Mouse (Mus musculus): Measurements from ENCODE around the gene Plekha5.
A peak's percentile ranks its signal among the peaks of the same experiment; 100 is the strongest.
"Not testable (repeated sequence)": the region's sequence is repeated elsewhere in the genome, so short reads cannot be mapped to it uniquely, and the experiment has no call there.

Gene Plekha5

DNA sequence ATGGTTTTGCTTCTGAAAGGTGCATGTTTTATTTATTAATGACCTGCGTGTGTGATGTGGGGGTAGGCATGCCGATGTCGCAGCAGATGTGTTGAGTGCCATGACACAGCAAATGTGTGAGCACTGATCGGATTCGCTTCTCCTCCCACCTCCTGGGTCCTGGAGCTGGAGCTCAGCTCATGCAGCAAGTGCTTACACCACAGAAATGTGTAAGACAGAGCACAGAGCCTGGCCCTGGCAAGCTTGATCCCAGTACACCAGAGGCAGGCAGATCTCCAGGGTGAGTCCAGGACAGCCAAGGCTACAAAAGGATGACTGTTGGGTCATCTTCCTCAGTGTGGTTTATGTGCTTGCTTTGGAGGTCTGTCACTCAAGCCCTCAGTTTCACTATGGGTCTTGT, 109.8 kb downstream of the Plekha5 start:
- DNase-seq, result no peak

DNA sequence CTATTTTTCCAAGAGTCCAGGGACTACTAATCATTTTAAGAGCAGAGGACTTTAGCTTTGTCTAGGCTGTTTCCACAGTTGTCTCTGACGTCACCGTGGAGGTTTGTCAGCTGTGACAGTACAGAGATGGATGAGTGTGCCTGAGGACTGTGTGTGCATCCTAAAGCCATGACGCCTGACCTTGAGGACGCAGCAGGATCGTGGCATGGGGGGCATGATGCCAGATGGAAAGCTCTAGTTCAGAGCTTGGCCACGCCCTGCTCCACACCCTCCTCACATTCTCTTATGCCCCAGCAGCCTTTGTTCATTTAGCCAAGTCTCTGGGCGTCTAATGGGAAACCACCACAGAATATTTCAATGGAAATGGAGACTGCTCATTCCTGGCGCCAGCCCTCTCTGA, 111.7 kb downstream of the Plekha5 start:
- DNase-seq, result no peak

- no peak for DNase-seq
Measured at GRCm38 (mm10) chr6:140541919-140542318, 118.1 kb downstream of the Plekha5 start.

DNA sequence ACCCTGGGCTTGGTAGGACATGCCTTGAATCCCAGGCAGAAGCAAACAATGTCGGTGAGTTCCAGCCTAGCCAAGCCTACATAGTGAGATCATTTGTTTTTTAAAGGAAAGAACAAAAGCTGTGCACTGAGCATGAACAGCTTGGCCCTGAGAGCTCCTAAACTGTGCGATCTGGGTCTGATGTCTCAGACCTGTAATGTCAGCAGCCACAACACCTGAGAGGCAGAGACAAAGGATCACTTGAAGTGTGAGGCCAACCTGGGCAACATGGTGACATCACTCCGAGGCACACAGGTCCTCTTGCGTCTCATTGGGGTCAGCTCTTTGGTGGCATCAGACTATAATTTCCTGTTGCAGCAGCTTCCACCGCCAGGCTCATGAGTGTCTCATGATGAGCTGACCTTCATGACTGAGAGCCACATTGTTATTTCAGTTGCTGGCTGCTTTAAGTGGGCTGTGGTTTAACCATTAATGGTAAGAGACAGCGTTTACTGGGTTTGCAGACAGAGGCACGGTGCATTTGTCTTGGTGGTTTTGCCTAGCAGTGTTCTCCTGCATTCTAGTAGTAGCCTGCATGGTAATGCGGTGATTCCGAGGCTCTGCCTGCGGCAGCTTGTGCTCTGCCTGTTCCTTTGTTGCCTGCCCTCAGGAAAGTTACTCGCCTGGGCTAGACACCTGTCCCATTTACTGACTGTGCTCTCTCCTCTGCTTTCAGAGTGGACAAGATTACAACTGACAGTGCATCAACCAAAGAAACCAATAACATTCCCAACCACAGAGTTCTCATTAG, 119.3 kb downstream of the Plekha5 start:
- DNase-seq, result no peak

GRCm38 (mm10) chr6:140546095-140546494, 122.2 kb downstream of the Plekha5 start:
- no peak for DNase-seq

DNA sequence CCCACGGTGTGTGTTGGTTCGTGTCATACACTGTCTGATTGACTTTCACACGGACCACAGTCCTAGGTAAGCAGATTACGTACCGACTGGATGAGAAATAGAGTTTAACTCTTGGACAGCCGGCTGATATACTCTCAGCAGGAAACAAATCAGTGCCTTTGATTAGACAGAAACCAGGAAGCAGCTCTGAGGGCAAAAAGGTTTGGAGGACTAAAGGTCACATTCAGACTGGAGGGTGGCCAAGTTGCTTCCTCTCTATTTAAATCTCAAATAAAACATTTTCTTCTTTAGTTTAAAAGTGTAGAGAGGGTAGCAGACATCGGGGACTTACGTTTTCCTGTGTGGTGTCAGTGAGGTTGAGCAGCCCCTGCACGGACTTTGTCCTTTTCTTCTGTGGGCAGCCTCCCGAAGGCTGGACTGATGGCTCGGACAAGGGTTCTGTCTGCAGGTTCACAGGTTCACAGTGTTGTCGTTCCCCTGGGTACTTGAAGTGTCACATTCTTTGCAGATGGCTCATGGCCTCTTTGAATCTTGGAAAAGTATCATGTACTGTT, 122.9 kb downstream of the Plekha5 start:
- peak; percentile 59 for DNase-seq

GRCm38 (mm10) chr6:140547203-140547944, 123.5 kb downstream of the Plekha5 start:
- DNase-seq, result no peak

- no peak for DNase-seq
Measured at GRCm38 (mm10) chr6:140548082-140548769, 124.4 kb downstream of the Plekha5 start.

DNA sequence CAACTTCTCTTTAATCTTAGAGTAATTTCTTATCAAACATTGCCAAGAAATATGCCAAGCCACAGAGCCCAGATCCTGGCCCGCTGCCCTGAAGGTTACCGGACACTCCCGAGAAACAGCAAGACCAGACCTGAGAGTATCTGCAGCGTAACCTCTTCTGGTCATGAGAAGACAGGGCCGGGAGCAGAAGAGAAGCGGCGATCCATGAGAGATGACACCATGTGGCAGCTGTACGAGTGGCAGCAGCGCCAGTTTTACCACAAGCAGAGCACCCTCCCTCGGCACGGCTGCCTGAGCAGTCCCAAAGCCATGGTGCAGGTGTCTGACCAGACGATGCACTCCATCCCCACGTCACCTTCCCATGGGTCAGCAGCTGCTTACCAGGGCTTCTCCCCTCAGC, 126.9 kb downstream of the Plekha5 start:
- no peak for DNase-seq

- DNase-seq, result no peak
Measured at GRCm38 (mm10) chr6:140554261-140554660, 130.4 kb downstream of the Plekha5 start.

DNA sequence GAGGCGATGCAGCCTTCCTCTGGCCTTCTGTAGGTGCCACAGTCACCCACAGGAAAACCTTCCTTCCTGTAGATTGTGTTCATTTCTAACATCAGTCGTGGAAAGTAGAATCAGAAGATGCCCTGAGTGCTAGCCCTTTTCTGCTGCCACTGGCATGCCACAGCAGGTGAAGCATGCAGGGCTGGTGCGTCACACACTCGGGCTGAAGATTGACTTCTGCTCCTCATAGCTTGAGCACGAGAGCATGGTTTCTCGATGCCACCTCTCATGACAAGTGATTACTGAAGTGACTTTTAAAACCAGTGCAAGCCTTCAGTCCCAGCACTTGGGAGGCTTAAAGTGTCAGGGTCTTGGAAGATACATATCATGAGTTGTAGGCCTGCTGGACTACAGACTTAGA, 135.6 kb downstream of the Plekha5 start:
- DNase-seq, result no peak

- no peak for DNase-seq
Measured at GRCm38 (mm10) chr6:140561151-140561916, 137.5 kb downstream of the Plekha5 start.

DNA sequence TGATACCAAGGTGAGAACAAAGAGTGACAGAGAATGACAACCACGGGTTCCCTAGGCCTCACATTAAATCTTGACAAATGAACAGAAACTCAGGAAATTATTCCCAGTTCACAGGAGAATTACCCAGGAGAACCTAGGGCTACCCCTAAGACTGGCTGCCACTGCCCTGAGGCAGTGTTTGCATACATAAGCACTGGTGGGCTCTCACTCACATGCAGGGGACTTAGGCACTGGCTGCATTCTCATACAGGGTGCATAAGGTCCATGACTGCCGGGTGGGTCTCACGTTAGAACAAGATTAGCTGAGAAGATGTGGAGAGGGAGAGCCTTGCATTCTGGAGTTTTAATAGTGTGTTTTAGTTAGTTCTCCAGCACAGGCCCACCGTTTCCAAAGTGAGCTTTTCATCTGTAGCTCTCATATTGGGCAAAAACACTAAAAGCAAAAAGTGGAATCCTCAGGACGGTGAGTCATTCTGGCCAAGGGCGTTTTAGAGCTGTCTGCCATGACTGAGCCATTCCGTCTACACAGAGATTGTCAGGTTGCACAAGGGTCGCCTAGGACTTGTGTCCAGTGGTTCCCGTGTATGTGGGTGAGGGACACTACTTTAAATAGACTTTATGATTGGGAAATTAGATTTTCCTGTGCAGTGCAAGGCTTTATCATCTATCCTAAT, 138.2 kb downstream of the Plekha5 start:
- no peak for DNase-seq

- no peak for DNase-seq
Measured at GRCm38 (mm10) chr6:140567199-140567598, 143.3 kb downstream of the Plekha5 start.

- no peak for DNase-seq
Measured at GRCm38 (mm10) chr6:140567897-140568296, 144.0 kb downstream of the Plekha5 start.

GRCm38 (mm10) chr6:140570152-140570551, 146.3 kb downstream of the Plekha5 start:
- peak; percentile 60 for DNase-seq

GRCm38 (mm10) chr6:140574943-140575342, 151.1 kb downstream of the Plekha5 start:
- DNase-seq, result no peak

- DNase-seq, result no peak
Measured at GRCm38 (mm10) chr6:140576133-140576532, 152.3 kb downstream of the Plekha5 start.

- DNase-seq, result no peak
Measured at GRCm38 (mm10) chr6:140576961-140577821, 153.3 kb downstream of the Plekha5 start.

- no peak for DNase-seq
Measured at GRCm38 (mm10) chr6:140577822-140578170, 153.9 kb downstream of the Plekha5 start.

DNA sequence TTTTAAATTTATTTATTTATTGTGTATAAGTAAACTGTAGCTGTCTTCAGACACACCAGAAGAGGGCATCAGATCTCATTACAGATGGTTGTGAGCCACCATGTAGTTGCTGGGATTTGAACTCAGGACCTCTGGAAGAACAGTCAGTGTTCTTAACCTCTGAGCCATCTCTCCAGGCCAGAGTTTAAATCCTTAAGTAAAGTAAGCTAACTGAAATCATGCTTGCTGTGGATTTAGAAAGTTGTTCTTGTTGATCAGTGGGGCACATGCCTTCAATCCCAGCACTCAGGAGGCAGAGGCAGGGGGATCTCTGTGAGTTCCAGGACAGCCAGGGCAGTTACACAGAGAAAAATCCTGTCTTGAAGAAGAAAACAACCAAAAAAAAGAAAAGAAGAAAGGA, 155.1 kb downstream of the Plekha5 start:
- not testable (repeated sequence) for DNase-seq

Data from kidney, adult 18-20 months (tissue).